10 mouse cellular contexts compared by ENCODE assay signal in genomic region chr12:102593699-102594098, GRCm38 (mm10). TPM values are rescaled to one million over a fixed set of nuclear protein-coding genes. Genes with fewer than 3 reads are reported as not detected.
DNase-seq lines count a peak whose midpoint lies in the region; ATAC-seq and TF ChIP-seq lines count a peak whose summit lies in the region.
"Had no signal": no experiment of that assay in that cellular context is flagged by ENCODE, and none has a peak within 500 bp of the region (broad histone marks: within the 10 kb centered on the region; RNA-seq: fewer than 3 reads in every experiment).

No protein-coding gene starts in this region.

- peaks cover 26% of the 10 kb centered on the region for H3K4me1 ChIP-seq in kidney, postnatal 0 days (replicated peaks; ENCODE audit: insufficient read depth, low read length)
- no peaks in the 10 kb centered on the region for H3K4me1 ChIP-seq in liver, embryonic 12.5 days
- H3K4me1 ChIP-seq: liver, embryonic 15.5 days had no signal

- no peak for DNase-seq in kidney, postnatal 0 days (ENCODE audit: low spot score)
- no peak for DNase-seq in kidney, adult 18-20 months
- peak; percentile 94 for DNase-seq in Patski (ENCODE audit: low read depth, low spot score)
- DNase-seq in cerebellum, adult 9-11 months = peak; percentile 90
- DNase-seq in heart, postnatal 4 days = peak; percentile 71
- peak; percentile 22 for DNase-seq in skeletal muscle tissue, adult 2 months (ENCODE audit: low read depth, low spot score)
- DNase-seq in thymus, postnatal 0 days (ENCODE audit: low spot score) = no peak

- no peak for TF ChIP-seq CTCF in kidney, postnatal 0 days (IDR thresholded peaks at IDR 0.05; ENCODE audit: low read depth)
- TF ChIP-seq CTCF in Patski (IDR thresholded peaks at IDR 0.05) = no peak

- H3K27ac ChIP-seq in kidney, postnatal 0 days = 0 out of 2 replicates have a peak overlapping the region, but pooled peaks have one; percentile 27
- no peak overlapping the region for H3K27ac ChIP-seq in liver, embryonic 12.5 days
- H3K27ac ChIP-seq: liver, embryonic 15.5 days had no signal

- 41% methylated on average over 9 of the region's 9 CpGs for WGBS in kidney, postnatal 0 days
- 69% methylated on average over 9 of the region's 9 CpGs for WGBS in liver, embryonic 12.5 days (ENCODE audit: insufficient replicate concordance)

- H3K4me2 ChIP-seq in kidney, postnatal 0 days (ENCODE audit: low read length) = no peak overlapping the region
- H3K4me2 ChIP-seq in liver, embryonic 12.5 days = no peak overlapping the region
- H3K4me2 ChIP-seq: liver, embryonic 15.5 days had no signal

- in situ Hi-C loops in Patski (cut with MboI; ENCODE audit: low pct_unique_long_range_greater_than_20kb) = no loop called here

- H3K27me3 ChIP-seq in kidney, postnatal 0 days (ENCODE audit: insufficient read depth, low read length) = no peaks in the 10 kb centered on the region
- H3K27me3 ChIP-seq in Patski = no peaks in the 10 kb centered on the region
- no peaks in the 10 kb centered on the region for H3K27me3 ChIP-seq in liver, embryonic 12.5 days (replicated peaks)
- H3K27me3 ChIP-seq: liver, embryonic 15.5 days had no signal

- no peaks in the 10 kb centered on the region for H3K36me3 ChIP-seq in kidney, postnatal 0 days (ENCODE audit: insufficient read depth, low read length)
- peaks cover 7% of the 10 kb centered on the region; the same call in 1 of the 2 replicates for H3K36me3 ChIP-seq in liver, embryonic 12.5 days
- H3K36me3 ChIP-seq: liver, embryonic 15.5 days had no signal

- CTCF ChIA-PET in Patski (lab: Charles Lee) = no interaction called here

- H3K4me3 ChIP-seq in kidney, postnatal 0 days (replicated peaks; ENCODE audit: low read depth, low read length) = no peak overlapping the region
- no peak overlapping the region for H3K4me3 ChIP-seq in liver, embryonic 12.5 days
- H3K4me3 ChIP-seq: liver, embryonic 15.5 days had no signal

- no peak overlapping the region for H3K9ac ChIP-seq in kidney, postnatal 0 days (ENCODE audit: low read depth, low read length)
- H3K9ac ChIP-seq in liver, embryonic 12.5 days = no peak overlapping the region
- H3K9ac ChIP-seq: liver, embryonic 15.5 days had no signal

- no peaks in the 10 kb centered on the region for H3K9me3 ChIP-seq in kidney, postnatal 0 days (replicated peaks; ENCODE audit: low read length)
- H3K9me3 ChIP-seq in liver, embryonic 12.5 days (replicated peaks) = peaks cover 5% of the 10 kb centered on the region; the same call in 1 of the 2 replicates
- H3K9me3 ChIP-seq: liver, embryonic 15.5 days had no signal

- no peak for ATAC-seq in kidney, postnatal 0 days (replicated peaks; ENCODE audit: low FRiP score, low read depth)
- ATAC-seq in Patski = peak; percentile 74
- no peak for ATAC-seq in liver, embryonic 12.5 days

- POLR2A ChIA-PET in Patski (lab: Charles Lee) = no interaction called here

RNA-seq across cellular contexts. Expression of gene Chga, which starts 38.9 kb away (rescaled TPM):
- polyA plus RNA-seq in kidney, postnatal 0 days (2015; fragmentation: Nextera tagmentation; extraction: Ambion mirVana) = 0.51 and 0.54 TPM in 2 replicates
- 0.08 TPM for polyA plus RNA-seq in Patski (2021)
- under 1 TPM in 1 of 2 experiments, not detected in 1; 0.18 TPM for total RNA-seq in heart, postnatal 4 days (2021)
- 13.2 and 25.2 TPM in 2 replicates for polyA plus RNA-seq in thymus, postnatal 0 days (2015; fragmentation: Nextera tagmentation; extraction: Ambion mirVana)
- 1.3 and 1.4 TPM in 2 replicates for polyA plus RNA-seq in liver, embryonic 12.5 days (2016; fragmentation: Nextera tagmentation; extraction: Ambion mirVana)
- total RNA-seq: MEL had no signal

Comparison
In these comparisons a context has a peak if more than half of its experiments do, and no peak if none do; other contexts are left out.
1. DNase-seq: peak in Patski (single experiment), cerebellum, adult 9-11 months (single experiment), heart, postnatal 4 days (single experiment) and skeletal muscle tissue, adult 2 months (single experiment); none in kidney, postnatal 0 days (single experiment), kidney, adult 18-20 months (single experiment) and thymus, postnatal 0 days (single experiment).